Mouse (Mus musculus) midbrain, embryonic 12.5 days (tissue): ENCODE results near the gene Arhgef25. TPM values are rescaled to one million over a fixed set of nuclear protein-coding genes. Genes with fewer than 3 reads are reported as not detected.
"Not testable (repeated sequence)": the region's sequence is repeated elsewhere in the genome, so short reads cannot be mapped to it uniquely, and the experiment has no call there.

Experiments
- ATAC-seq: fragments of 200-750 bp; cut with Nextera tagmentation; 2 replicates; pipeline ENCODE4 v1.8.0; 2017; ENCODE audit warnings: low read depth, moderate TSS enrichment, moderate library complexity; ENCODE audit not compliant: low FRiP score
- H3K27ac ChIP-seq: fragments of 300-500 bp; sonication (generic); replicated peaks from 2 replicates; pipeline ENCODE4 v1.5.1; 2016; ENCODE audit warnings: mild to moderate bottlenecking
- H3K27me3 ChIP-seq: fragments of 300-500 bp; sonication (generic); 2 replicates; pipeline ENCODE4 v1.6.1; 2016; ENCODE audit warnings: mild to moderate bottlenecking
- H3K36me3 ChIP-seq: fragments of 300-500 bp; sonication (generic); 2 replicates; pipeline ENCODE4 v1.6.1; 2016
- H3K4me1 ChIP-seq: fragments of 300-500 bp; sonication (generic); 2 replicates; pipeline ENCODE4 v1.6.1; 2016
- H3K4me2 ChIP-seq: fragments of 300-500 bp; sonication (generic); replicated peaks from 2 replicates; pipeline ENCODE4 v1.6.1; 2016; ENCODE audit warnings: mild to moderate bottlenecking, moderate library complexity
- H3K4me3 ChIP-seq: fragments of 300-500 bp; sonication (generic); 2 replicates; pipeline ENCODE4 v1.5.1; 2016; ENCODE audit warnings: mild to moderate bottlenecking
- H3K9ac ChIP-seq: fragments of 300-500 bp; sonication (generic); replicated peaks from 2 replicates; pipeline ENCODE4 v1.6.1; 2016; ENCODE audit warnings: mild to moderate bottlenecking, moderate library complexity
- H3K9me3 ChIP-seq: fragments of 300-500 bp; sonication (generic); 2 replicates; pipeline ENCODE4 v1.6.1; 2016; ENCODE audit warnings: mild to moderate bottlenecking
- WGBS: fragments of 180-500 bp; shearing (Covaris S2); methylation state at CpG from one replicate; pipeline ENCODE4 v1.1.7; 2016; 5-methylcytosine and 5-hydroxymethylcytosine counted together
- polyA plus RNA-seq: library from polyadenylated mRNA; unstranded; fragments of >200 nt; fragmentation: Nextera tagmentation; extraction: Ambion mirVana; gene quantifications from 2 replicates; pipeline ENCODE4 v1.2.1, GENCODE M21; 2016

Gene Arhgef25
- polyA plus RNA-seq, 1 experiment from 2014 or later = 46.1 TPM

DNA sequence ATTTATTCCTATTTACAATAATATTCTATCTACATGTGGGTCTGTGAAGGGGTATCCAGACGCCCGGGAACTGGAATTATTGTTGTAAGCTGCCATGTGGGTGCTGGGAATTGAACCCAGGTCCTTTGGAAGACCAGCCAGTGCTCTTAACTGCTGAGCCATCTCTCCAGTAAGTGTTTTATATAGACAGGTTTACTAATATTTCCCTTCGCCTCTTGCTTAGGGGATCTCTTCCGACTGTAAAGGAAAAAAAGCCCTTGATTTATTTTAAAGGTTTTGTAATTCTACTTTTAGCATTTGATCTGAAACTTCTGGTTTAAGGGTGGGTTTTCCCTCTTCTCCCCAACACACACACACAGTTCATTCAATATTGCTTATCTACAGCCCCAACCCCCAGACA lies 25.7 kb downstream of the Arhgef25 start:
- Histone ChIP-seq H3K9ac (no peak overlapping the region), H3K4me2 (peak overlapping the region; percentile 99; the same call in 1 of the 2 replicates), H3K4me1 (peaks cover 20% of the 10 kb centered on the region), H3K4me3 (no peak overlapping the region), H3K27me3 (peaks cover 54% of the 10 kb centered on the region), H3K9me3 (no peaks in the 10 kb centered on the region), H3K27ac (no peak overlapping the region), H3K36me3 (no peaks in the 10 kb centered on the region)
- 92% methylated on average over 4 of the region's 4 CpGs for WGBS
- no peak for ATAC-seq

DNA sequence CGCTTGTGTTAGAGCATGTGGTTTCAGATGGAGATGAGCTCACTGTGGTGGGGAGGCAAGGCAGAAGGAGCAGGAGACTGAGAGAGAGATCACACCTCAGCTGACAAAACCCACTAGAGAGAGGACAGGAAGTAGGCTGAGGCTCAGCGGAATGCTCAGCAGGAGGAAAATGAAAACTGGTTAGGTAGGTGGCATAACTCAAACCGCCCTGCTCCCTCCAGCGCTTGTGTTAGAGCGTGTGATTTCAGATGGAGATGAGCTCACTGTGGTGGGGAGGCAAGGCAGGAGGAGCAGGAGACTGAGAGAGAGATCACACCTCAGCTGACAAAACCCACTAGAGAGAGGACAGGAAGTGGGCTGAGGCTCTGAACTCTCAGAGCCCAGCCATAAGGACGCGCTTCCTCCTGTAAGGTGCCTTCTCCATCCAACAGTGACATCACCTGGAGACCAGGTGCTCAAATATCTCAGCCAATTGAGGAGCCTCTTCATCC lies 27.1 kb downstream of the Arhgef25 start:
- H3K27ac ChIP-seq, H3K4me3 ChIP-seq, H3K9ac ChIP-seq, H3K4me2 ChIP-seq, H3K36me3 ChIP-seq, H3K9me3 ChIP-seq, ATAC-seq: not testable (repeated sequence)
- Histone ChIP-seq H3K27me3 (peaks cover 41% of the 10 kb centered on the region), H3K4me1 (peaks cover 20% of the 10 kb centered on the region)
- WGBS = 66% methylated on average over 7 of the region's 7 CpGs

DNA sequence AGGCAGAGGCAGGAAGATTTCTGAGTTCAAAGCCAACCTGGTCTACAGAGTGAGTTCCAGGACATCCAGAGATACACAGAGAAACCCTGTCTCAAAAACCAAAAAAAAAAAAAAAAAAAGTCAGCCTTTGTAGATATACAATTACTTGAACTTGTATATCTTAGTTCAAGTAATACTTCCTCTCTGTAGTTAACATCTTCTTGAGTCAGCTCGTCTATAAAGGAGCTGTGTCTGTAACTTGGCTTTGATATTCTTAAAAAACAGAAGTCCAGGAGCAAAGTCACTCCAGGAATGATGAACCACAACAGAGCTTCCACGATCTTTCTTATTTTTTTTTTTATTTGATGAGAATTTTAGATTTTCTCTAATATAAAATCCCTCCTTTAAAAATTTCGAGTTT lies 29.2 kb downstream of the Arhgef25 start:
- Histone ChIP-seq H3K4me3 (no peak overlapping the region), H3K27ac (no peak overlapping the region), H3K36me3 (no peaks in the 10 kb centered on the region), H3K4me1 (peaks cover 10% of the 10 kb centered on the region), H3K27me3 (peaks cover 20% of the 10 kb centered on the region), H3K9ac (no peak overlapping the region), H3K9me3 (no peaks in the 10 kb centered on the region), H3K4me2 (no peak overlapping the region)
- no peak for ATAC-seq
- WGBS = 76% methylated on average over 3 of the region's 3 CpGs

DNA sequence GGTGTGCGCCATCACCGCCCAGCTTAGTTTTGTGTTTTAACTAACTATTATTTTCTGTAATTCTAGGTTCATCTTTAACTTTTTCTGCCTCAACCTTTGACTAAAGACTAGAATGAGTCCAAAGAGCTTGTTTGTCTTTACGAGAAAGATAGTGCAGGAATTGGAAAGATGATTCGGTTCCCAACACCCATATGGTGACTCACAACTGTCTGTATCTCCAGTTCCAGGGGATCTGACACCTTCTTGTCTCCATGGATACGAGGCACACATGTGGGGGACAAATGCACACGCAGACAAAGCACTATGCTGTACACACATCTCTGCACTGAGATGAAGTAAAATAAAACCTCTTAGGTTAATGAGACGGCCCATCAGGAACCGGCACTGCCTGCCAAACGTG lies 29.8 kb downstream of the Arhgef25 start:
- Histone ChIP-seq H3K27ac (no peak overlapping the region), H3K4me1 (peaks cover 4% of the 10 kb centered on the region), H3K27me3 (peaks cover 14% of the 10 kb centered on the region), H3K9ac (no peak overlapping the region), H3K4me3 (no peak overlapping the region), H3K4me2 (no peak overlapping the region), H3K9me3 (no peaks in the 10 kb centered on the region), H3K36me3 (no peaks in the 10 kb centered on the region)
- no peak for ATAC-seq
- 87% methylated on average over 9 of the region's 9 CpGs for WGBS

DNA sequence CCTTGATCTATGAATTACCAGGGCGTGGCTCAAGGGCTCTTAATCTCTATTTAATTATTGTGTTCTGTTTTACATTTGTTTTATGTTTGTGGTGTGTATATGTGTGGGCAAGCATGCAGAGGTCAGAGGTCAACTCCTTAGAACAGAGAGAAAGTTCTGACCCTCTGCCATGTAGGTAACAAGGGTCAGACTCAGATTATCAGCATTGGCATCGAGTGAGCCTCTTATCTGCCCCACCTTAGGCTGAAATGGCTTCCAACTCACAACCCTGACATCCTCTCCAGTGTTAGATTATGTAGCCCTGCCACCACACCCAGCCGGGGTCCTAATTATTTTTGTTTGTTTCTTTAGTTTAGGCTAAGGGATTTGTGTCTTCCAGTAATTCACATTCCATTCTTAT lies 31.4 kb downstream of the Arhgef25 start:
- H3K36me3 ChIP-seq = no peaks in the 10 kb centered on the region
- no peaks in the 10 kb centered on the region for H3K9me3 ChIP-seq
- H3K4me3 ChIP-seq = no peak overlapping the region
- WGBS = 66% methylated on average over 3 of the region's 3 CpGs
- no peaks in the 10 kb centered on the region for H3K4me1 ChIP-seq
- no peak for ATAC-seq
- no peak overlapping the region for H3K9ac ChIP-seq
- no peak overlapping the region for H3K27ac ChIP-seq
- no peak overlapping the region for H3K4me2 ChIP-seq
- peaks cover 5% of the 10 kb centered on the region for H3K27me3 ChIP-seq

DNA sequence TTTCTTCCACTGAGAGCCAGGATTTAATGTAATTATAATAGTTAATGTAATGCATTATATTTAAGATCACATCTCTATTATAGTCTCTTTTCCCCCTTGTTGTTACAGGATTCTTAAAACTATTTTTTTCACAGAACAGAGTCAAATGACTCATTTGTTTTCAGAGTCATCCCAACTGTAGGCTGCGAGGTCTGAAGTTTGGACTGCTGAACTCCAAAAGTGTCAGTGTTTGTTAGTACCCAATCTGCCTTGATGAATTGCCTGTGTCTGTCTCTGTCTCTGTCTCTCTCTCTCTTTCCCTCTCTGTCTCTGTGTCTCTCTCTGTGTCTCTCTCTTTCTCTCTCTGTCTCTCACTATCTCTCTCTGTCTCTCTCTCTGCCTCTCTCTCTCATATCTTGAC lies 33.4 kb downstream of the Arhgef25 start:
- no peaks in the 10 kb centered on the region for H3K27me3 ChIP-seq
- H3K9me3 ChIP-seq = no peaks in the 10 kb centered on the region
- H3K36me3 ChIP-seq = no peaks in the 10 kb centered on the region
- WGBS = 84% methylated on average over 1 of the region's 1 CpGs
- H3K27ac ChIP-seq = no peak overlapping the region
- ATAC-seq = no peak
- H3K9ac ChIP-seq = no peak overlapping the region
- H3K4me2 ChIP-seq = no peak overlapping the region
- no peaks in the 10 kb centered on the region for H3K4me1 ChIP-seq
- no peak overlapping the region for H3K4me3 ChIP-seq

DNA sequence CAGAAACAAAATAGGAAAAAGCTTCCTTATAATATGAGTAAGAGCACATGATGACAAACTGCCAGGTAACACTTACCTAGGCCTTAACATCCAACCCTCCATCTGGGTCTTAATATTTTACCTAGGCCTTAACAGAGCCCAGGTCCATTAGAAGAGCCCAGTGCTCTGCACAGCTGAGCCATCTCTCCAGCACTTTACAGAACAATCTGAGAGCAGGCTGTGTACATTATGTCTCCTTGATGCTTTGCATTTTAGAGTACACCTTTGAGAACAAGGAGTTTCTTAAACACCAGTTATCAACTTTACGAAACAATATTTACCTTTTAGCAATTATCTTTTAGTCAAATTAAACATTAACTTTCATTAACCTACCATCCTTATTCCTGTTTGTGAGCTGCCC lies 33.8 kb downstream of the Arhgef25 start:
- Histone ChIP-seq H3K9ac (no peak overlapping the region), H3K4me3 (no peak overlapping the region), H3K27me3 (no peaks in the 10 kb centered on the region), H3K9me3 (no peaks in the 10 kb centered on the region), H3K4me1 (no peaks in the 10 kb centered on the region), H3K36me3 (no peaks in the 10 kb centered on the region), H3K27ac (no peak overlapping the region), H3K4me2 (no peak overlapping the region)
- no peak for ATAC-seq
- WGBS = 91% methylated on average over 1 of the region's 1 CpGs

DNA sequence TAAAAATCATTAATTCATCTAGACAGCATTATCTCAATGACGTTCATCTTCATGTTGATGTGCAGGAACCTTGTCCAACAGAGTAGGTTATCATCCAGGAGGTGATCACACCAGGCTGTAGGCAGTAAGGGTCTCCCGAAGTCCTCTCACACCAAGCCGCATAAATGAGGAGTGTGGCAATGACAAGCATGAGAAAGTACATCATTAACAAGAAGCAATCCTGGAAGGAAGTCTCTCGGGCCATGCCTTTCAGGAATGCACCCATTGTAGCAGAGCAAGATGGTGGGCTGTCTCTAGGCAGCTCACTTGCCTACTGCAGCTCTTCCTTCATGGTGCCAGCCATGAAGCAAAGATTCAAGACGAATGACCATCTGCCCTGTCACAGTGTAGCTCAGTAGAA lies 35.2 kb downstream of the Arhgef25 start:
- Histone ChIP-seq H3K9me3 (no peaks in the 10 kb centered on the region), H3K4me2 (no peak overlapping the region), H3K36me3 (no peaks in the 10 kb centered on the region), H3K9ac (no peak overlapping the region), H3K4me1 (no peaks in the 10 kb centered on the region), H3K27me3 (no peaks in the 10 kb centered on the region), H3K27ac (no peak overlapping the region), H3K4me3 (no peak overlapping the region)
- WGBS = 89% methylated on average over 5 of the region's 5 CpGs
- no peak for ATAC-seq

DNA sequence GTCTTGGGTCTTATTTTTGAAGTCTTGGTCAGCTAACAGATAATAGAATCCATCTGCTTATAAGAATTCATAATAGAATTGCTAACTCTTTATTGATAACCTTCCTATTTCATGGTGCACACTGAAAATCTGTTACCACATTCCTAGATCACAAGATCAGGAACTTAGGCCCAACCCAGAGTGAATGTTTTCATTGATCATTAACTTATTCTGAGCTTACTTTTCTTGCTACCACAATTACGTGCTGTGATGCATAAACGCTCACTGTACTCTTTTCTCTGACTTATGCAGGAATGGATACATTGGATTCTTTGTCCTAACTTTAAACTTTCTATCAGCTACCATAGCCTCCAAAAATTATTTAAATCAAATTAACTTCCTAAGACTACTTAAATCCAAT lies 35.6 kb downstream of the Arhgef25 start:
- no peaks in the 10 kb centered on the region for H3K36me3 ChIP-seq
- H3K4me3 ChIP-seq = no peak overlapping the region
- H3K9ac ChIP-seq = no peak overlapping the region
- 98% methylated on average over 2 of the region's 2 CpGs for WGBS
- H3K4me1 ChIP-seq = no peaks in the 10 kb centered on the region
- no peaks in the 10 kb centered on the region for H3K27me3 ChIP-seq
- no peak overlapping the region for H3K4me2 ChIP-seq
- no peaks in the 10 kb centered on the region for H3K9me3 ChIP-seq
- no peak overlapping the region for H3K27ac ChIP-seq
- ATAC-seq = no peak

DNA sequence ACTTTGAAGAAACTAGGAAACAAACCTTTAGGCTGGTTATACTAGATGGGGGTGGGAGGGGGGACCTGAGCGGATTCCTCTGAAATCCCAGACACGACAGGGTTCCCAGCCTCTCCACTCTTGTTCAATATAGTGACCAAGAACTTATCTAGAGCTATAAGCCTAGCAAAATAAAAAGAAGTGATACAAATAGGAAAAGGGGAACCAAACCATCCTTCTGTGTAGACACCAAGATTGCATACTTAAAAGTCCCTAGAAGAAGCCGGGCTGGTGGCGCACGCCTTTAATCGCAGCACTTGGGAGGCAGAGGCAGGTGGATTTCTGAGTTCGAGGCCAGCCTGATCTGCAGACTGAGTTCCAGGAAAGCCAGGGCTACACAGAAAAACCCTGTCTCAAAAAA lies 36.6 kb downstream of the Arhgef25 start:
- no peaks in the 10 kb centered on the region for H3K4me1 ChIP-seq
- H3K9me3 ChIP-seq = no peaks in the 10 kb centered on the region
- no peaks in the 10 kb centered on the region for H3K27me3 ChIP-seq
- no peaks in the 10 kb centered on the region for H3K36me3 ChIP-seq
- H3K4me3 ChIP-seq = no peak overlapping the region
- no peak for ATAC-seq
- H3K27ac ChIP-seq = no peak overlapping the region
- no peak overlapping the region for H3K4me2 ChIP-seq
- H3K9ac ChIP-seq = no peak overlapping the region
- WGBS = 88% methylated on average over 7 of the region's 7 CpGs

DNA sequence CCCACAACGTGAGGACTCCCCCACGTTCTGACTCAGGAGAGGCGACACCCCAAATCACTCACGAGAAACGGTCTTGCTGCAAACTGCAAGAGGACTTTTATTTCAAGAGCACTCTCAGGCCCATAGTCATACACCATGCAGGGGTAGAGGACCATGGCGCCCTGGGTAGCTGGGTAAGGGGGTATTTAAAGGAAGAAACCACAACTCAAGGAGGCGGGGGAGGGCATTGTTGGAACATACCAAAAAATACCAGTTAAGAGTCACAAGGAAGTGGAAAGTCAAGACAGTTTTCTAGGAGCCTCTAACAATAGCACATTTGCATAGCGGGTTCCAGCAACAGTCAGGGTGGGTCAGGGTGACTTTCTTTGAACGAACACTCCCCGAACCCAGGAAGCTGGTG lies 37.3 kb downstream of the Arhgef25 start:
- not testable (repeated sequence) for H3K4me1 ChIP-seq, H3K9ac ChIP-seq, H3K4me2 ChIP-seq, H3K27ac ChIP-seq, ATAC-seq, H3K27me3 ChIP-seq, H3K36me3 ChIP-seq, H3K4me3 ChIP-seq, H3K9me3 ChIP-seq
- 85% methylated on average over 10 of the region's 10 CpGs for WGBS

DNA sequence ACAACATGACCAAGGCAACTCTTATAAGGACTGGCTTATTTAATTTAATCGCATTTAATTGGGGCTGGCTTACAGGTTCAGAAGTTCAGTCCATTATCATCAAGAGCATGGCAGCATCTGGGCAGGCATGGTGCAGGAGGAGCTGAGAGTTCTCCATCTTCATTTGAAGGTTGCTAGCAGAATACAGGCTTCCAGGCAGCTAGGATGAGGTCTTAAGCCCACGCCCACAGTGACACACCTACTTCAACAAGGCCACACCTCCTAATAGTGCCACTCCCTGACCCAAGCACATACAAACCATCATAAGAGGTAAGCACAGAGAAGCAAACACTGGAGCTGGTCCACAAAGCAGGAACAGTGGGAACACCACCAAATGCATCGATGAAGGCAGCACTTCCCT lies 38.6 kb downstream of the Arhgef25 start:
- H3K9ac ChIP-seq, ATAC-seq, H3K4me2 ChIP-seq, H3K4me3 ChIP-seq, H3K9me3 ChIP-seq, H3K27ac ChIP-seq, H3K27me3 ChIP-seq, H3K4me1 ChIP-seq, H3K36me3 ChIP-seq: not testable (repeated sequence)
- 84% methylated on average over 3 of the region's 3 CpGs for WGBS

DNA sequence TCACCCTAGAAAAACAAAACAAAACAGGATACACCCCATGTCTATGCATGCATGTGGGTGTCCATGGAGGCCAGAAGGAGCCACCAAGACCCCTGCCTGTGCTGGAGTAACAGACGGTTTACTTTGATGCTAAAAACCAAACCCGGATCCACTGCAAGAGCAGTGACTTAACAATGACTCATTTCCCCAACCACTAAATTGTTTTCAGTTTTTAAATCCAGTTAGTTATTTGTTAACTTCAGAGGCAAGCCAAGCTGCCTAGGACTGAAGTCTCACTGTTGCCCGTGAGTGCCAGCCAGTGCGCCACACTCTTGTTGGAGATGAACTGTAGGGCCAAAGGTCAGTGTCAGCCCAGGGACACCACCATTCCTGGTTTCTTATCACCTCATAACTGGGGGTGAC lies 39.4 kb downstream of the Arhgef25 start:
- H3K27ac ChIP-seq = no peak overlapping the region
- WGBS = 89% methylated on average over 4 of the region's 4 CpGs
- no peaks in the 10 kb centered on the region for H3K36me3 ChIP-seq
- no peaks in the 10 kb centered on the region for H3K4me1 ChIP-seq
- no peaks in the 10 kb centered on the region for H3K27me3 ChIP-seq
- ATAC-seq = no peak
- H3K9me3 ChIP-seq = no peaks in the 10 kb centered on the region
- H3K9ac ChIP-seq = no peak overlapping the region
- no peak overlapping the region for H3K4me2 ChIP-seq
- H3K4me3 ChIP-seq = no peak overlapping the region
